Mouse (Mus musculus) CD4-positive helper T cell, adult 2 months (primary cell): ENCODE measurements at regions not wholly inside any gene's neighbourhood (a gene's known extent, or its start where the extent isn't known, plus 50 kb on each side); places are given as distances from the start of the nearest gene placed in this dataset.

Source experiments
- DNase-seq: peaks from one replicate; pipeline ENCODE4 v3.0.0-alpha.2; 2012; ENCODE audit warnings: low read depth, missing footprints, low spot score

DNA sequence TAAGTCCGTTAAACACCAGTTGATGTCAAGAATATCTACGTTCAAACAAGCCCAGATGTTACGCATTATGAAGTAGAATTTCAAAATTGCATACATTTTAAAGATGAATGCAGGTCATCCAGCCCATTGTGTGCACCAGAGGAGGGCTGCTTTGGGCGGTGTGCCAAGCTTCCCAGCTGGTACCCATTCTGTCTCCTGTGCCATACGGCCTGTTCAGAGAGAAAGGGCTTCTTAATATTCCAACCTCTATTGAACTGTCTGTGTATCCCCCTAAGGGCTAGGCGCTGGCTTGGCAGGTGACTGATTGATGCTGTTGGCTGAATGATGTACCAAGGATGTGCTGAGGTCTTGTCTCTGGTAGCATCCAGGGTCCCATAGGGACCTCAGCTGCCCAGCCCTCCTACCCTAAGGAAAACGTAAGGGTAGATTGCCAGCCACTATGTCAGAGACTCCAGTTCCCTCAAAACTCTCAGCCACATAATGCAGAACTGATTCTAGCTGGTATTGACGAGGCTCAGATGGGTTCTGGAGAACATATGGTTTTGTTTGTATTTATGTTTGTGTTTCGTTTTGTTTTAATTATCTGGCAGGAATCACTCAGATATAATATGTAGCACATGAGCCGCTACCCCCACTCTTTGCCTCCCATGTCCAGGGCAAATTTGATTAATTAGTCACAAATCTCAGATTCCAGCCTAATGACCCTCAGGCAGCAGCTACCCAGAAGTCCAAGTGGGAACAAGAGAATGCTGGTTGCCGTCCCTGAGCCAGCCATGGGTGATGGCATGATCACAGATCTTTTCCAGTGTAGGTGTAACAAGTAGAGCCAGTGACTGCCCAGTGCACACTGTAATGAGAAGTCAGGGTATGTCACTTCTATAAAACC, 212.0 kb upstream of the Usp24 start:
- DNase-seq, result no peak

DNA sequence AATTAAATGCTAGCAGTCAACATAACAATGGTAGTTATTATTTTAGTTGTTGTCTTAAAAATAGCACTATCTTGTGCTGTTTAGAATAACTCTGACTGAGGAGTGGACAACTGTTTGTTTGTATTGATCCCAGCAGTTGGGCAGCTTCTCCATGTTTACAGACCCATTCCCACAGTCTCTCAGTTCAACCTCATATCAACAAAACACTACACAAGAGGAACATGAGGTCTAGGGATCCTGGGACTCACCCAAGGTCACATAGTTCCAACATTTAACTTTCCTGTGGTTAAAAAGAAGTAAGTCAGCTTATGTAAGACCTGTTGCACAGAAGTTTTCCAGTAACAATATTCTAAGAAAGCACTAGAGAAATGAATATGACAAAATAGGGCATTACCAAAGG, 203.0 kb upstream of the Usp24 start:
- no peak for DNase-seq

DNA sequence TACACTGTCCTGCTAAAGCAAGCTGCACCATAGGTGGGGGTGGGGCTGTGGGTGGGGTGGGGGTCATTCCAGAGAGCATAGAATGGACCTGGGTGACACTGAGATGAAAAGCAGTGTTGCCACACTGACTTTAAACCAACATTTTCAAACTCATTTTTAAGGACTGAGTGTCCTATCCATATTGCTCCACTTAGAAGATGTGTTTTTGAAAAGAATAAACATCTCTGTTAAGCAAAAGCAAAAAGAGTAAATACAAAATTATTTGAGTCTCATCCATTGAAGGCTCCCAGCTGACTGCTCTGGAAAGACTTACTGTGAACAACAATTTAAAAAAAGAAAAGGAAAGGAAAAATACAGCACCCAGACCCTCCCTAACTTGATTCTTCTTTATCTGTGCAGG, 202.3 kb upstream of the Usp24 start:
- no peak for DNase-seq

DNA sequence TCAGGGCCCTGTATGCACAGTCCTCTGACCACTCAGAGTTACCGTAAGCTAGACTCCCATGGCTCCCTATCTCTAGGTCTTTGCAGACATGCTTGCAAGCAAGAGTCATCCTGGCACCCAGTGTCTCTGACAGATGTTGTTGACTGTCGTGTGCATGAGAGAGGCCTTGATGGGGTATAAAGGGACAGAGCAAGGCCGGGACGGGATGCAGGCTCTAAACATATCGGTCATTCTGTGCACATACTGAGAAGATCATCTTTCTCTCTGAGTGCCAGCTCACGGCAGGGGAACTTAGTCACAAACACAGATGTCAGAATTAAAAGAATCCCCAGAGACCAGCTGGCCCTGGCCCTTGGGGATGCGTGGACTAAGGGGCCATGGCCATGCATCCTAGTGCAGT, 199.4 kb upstream of the Usp24 start:
- no peak for DNase-seq

DNA sequence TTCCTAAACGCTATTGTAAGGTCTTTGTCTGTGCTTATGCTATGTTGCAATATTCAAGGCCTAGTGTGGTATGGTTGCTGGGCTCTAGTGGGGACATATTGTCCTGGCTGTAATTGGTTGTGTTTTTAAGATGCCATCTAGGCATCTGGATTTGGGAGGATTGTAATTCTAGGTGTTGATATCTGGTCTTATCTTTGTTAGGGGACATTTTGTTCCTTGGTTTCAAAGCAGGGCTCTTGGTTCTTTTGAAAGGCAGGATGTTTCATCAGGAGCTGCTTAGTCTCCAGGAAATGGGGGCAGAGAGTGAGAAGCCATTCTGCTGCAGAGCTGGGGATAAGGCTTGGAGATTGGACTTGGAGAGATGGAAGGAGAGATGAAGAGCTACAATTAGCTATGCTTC, 194.7 kb upstream of the Usp24 start:
- no peak for DNase-seq

DNA sequence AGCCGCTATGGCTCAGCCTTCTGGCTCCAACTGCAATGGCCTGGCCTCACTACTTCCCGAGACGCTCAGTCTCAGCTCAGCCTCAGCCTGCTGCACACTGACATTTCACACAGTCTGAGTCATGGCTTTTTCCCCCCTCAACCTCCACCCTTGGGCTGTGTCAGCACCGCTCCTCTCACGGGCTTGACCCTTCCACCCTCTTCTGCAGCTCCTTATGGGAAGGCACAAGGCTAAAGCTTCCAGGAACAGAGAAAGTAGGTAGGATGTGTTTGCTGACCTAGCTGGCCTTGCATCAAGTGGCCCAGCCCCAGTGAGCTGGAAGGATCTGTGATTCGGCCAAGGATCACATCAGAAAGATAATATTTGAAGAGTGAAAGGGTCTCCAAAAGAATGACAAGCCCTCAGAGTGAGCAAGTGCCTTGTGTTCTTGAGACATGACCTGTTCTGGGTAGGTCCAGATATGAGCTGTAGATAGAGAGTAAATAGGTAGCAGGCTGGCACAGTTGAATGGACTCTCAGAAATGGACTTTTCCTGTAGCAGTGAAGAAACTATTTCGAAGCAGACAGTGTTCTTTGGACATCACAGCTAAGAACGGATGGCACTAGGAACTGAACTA, 192.9 kb upstream of the Usp24 start:
- DNase-seq, result no peak

DNA sequence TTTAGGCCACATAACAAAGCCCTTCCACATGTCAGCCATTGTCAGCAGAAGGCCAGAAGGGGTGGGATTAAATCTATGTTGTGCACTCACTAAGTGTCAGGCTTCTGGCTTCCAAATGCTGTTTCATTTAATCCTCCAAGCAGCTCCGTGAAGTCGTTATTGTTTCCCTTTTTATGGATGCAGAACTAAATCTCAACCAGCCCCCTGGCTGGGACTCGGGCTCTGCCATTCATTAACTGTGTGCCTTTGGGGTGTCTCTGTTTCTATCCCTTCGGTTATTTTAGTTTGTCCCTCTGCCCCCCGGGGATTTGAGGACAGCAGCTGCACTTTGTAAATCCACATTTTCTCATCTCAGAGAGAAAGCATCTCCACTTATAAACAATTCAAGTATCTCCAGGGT, 188.8 kb upstream of the Usp24 start:
- DNase-seq, result no peak

DNA sequence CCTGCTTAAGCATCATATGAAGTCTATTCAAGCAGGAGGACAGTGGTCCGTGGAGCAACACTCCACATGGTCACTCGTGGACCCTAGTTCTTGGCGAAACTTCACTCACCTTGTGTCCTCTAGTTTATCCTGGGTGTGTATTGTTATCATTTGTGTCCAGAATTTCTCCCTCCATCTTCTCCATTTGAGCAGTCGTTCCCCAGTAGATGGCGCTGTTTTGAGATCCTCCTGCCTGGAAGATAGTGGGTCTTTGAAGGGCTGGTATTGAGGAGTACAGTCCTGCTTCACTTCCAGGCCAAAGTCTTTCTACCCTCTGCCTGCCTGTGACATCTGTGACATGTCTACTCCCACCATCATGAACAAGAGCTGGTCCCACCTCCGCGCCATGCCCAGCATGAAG, 188.4 kb upstream of the Usp24 start:
- DNase-seq, result no peak

DNA sequence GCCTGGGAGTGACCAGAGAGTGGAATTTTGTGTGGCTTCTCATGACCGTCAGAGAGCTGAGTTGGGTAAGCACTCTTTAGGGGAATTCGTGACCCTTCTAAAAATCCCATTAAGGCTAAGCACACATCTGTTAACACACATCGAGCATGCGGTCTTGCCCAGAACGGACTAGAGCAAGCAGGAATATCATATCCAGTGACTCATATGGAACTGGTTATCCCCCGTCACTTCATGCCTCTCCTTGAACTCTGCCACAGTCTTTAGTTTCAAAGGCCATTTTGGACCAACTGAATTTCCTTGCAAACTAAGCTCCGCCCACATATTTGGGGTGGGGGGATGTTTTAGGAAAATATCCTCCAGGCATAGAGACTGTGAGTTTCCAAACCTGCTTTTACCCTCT, 186.7 kb upstream of the Usp24 start:
- no peak for DNase-seq

DNA sequence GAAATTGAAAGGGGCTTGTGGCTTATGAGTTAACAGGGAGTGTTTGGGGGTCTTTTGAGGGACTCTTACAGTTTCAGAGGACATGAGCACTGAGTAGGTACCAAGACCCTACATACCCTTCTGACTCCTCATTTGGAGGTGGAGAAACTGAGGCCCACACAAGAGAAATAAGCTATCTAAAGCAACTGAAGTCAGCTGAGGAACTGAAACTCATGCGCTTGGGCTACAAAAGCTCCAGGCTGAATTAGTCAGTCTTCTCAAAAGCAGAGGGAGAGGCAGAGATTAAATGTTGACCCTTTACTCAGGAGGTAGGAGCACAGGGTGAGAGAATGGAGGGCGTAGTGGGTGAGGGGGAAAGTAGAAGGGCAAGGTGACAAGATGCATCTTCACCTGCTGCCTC, 186.2 kb upstream of the Usp24 start:
- DNase-seq, result no peak

DNA sequence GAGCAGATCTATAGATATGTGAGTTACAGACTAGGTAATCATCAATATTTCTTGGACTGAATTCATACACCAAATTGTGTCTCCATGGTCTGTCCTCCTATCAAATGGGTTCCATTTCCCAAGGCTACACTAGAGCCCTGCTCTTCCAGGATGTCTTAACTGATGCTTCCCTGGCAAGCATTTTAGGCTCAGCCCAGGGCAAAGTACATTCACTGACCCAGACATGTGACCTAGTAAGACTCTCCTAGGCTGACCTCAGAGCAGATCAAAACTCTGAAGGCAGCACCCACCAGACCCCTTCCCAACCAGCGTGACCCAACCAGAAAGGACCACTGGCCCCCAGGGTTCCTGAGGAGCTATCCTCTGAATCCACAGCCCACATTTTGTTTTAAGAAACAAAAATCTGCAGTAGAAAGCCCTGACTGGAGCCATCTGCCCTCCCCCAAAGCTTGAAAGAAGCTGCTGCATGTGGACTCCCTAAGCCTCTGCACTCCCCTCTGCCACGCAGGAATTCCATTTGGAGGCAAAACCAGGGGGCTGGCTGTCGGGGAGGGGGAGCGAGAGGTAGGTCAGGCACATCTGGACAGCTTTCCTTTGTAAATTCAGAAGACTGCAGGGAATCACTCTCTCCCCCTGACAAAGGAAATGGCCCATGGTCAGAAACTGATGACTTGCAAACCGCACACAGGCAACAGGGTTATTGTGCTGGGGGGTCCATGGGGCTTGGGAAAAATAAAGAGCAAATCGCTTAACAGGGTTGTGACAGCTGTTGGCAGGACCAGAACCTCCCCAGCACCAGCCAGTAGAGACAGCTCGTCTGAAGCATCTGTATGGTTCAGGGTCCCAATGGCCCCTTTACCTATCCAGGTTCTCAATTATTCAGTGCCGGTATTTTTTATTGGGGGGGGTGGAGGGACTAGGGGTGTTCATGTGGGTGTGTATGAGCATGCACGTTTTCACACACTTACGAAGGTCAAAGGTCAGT, 182.0 kb upstream of the Usp24 start:
- no peak for DNase-seq

DNA sequence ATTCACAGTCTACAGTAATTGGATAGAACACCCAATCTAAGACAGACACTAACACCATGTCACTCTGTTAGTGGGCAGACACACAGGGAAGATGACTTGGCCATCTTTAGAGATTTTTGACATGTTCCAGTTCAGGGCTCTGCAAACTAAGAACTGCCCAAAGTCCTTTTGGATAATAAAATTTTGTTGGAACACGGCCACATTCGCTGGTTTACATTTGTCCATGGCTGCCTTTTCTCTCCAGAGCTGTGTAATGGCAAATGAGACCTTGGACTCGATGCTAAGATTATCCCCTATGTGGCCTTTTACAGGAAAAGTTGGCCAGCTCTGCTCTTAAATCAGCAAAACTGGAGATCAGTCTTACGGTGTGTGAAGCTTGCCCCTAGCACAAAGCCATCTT, 173.3 kb upstream of the Usp24 start:
- no peak for DNase-seq

DNA sequence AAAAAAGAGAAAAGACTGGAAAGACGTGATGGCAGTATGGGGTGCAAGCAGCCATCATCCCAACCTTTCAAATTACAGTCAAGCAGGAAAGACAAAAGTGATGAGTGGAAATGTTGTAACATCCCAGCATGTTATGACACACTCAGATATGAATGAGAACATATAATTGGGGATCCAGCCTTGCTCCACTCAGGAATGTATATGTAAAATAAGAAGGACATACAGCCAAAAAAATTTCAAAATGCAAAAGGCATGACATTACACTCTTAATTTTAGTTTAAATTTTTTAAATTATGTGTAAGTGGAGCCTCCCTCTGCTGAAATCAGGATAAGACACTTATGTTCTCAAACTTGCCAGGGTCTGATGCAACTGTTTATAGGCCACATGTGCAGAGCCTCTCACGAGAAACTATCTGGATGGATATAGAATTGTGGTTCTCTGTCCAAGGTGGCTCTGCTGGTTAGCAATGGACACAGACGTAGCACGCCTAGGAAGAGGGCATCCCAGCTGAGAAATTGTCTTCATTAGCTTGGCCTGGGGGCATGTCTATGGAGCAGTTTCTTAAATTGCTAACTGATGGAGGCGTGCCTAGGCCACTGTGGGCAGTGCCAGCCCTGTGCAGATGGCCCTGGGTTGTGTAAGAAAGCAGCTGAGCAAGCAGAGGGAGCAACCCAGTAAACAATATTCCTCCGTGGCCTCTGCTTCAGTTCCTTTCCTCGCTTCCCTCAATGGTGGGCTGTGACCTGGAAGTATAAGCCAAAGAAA, 171.5 kb upstream of the Usp24 start:
- DNase-seq, result no peak

DNA sequence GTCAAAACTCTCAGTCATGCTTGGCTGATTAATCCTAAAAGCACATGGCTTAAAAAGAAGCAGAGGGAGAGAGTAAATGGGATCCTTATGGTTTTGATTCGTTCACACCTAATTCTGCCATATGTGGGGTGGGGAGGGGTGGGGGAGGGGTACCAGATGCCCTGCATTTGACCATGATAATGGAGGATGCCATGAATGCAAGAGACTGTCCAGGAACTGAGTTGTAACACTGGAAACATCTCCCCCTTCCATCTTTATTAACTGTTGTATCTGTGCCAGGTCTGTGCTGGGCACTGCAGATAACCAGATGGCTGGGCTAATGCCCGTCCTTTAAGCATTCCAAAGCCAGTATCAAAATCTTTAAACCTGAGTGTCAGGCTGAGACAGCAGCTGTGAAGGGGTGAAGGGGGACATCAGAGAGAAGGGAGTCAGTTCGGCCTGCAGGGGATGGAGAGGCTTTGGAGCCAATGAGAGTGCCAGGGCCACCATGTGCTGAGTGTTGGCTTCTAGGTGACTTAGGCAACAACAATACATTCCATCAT, 169.0 kb upstream of the Usp24 start:
- no peak for DNase-seq

DNA sequence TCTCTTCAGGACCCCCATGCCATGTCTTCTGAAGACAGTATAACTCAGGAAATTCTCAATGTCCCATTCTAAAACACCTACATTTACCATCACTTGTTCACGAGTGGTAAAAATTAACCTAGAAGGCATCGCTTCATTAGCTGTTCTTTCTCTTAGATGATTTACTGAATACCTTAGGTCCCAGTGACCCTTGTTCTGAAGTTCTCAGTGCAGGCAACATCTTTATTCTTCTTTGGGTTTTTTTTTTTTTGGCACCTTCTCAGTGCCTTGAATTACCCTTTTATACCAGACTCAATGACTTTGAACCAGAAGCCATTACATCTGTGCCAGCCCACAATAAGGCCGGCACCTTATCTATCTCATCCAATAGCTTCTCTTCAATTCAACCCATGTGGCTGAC, 167.1 kb upstream of the Usp24 start:
- DNase-seq, result no peak

DNA sequence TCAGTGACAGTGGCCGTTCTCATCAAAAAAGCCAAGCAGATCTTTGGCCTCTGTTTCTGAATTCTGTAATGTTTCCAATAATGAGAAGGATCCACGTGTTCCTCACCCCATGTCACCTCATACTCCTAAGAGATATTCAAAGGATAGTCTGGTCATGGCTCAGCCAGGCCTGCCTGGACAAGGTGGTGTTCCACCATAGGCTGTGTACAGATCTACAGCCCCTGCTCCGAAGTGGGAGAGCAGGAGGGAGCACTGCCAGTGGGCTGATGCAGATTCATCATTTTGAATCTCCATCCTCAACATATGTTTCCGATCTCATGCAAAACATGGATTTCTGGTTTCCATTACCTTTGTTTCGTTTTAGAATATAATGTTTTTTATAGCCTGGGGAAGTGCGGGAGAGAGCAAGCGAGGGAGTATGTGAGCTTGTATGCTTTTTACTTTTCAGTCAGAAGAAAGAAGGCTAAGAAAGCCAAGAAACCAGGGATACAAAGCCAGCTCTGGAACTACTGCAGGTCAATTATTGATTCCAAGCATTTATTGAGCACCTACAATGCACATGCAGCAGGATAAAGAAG, 166.5 kb upstream of the Usp24 start:
- no peak for DNase-seq

DNA sequence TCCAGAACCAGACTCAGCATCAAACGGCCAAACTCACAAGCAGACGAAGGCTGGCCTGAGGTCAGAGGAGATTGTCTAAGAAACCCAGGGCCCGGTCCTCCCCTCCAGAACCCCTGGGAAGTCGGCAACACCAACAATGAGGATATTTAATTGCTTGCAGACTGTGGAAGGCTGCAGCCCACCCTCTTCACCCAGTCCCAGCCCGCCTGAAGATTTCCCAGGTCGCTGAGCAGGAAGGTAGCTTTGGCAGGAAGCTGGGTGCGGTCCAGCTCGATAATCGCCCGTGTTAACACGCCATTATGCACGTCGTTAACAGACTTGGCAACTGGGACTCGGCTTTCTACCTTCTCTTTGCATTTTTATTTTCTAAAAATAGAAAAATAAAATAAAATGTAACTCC, 165.2 kb upstream of the Usp24 start:
- no peak for DNase-seq

DNA sequence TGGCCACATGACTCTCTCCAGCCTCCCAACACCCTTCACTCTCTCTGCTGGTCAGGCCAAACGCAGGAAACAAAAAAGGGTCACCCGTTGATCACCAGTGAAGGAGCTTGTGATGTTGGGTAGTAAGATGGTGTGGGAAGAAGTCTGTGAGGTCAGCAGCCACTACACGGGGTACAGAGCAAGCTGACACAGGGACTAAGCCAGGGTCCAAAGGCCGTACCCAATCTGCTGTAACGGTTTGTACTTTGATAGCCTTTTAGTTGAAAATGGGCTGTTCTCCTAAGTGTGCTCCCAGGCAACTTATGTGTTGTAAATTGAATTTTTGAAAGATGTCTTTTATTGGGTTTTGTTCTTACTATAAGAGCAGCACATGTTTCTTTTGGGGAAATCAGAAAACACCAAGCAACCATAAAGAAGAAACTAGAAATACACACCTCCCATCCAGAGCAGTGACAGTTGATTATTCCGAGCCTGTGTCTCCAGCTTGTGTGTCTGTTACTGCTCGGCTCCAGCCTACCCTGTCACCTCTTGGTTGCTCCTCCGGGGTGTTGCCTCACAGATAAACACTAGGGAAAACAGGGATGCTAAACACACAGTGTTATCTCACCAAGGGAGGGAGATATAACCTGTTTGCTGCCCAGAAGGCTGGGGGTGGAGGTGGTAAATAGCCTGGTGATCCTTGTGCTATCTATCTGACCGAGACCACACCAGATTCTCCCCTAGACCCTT, 158.4 kb upstream of the Usp24 start:
- DNase-seq, result no peak

DNA sequence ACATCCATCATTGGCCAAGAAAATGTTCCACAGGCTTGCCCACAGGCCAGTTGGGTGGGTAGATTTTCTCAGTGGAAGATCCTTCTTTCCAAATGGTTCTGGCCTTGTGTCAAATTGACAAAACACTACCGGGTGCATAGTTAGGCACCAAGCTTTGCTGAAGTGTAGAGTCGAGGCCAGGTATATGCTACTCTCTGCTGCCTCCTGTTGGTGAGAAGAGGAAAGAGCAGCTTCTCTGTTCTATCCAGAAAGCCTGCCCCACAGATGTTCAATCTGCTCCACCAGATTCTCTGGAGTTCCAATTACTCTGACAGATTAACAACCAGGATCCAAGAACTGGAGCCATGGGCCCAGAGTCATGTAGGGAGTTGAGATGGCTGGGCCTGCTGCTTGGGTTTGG, 154.4 kb upstream of the Usp24 start:
- DNase-seq, result no peak

DNA sequence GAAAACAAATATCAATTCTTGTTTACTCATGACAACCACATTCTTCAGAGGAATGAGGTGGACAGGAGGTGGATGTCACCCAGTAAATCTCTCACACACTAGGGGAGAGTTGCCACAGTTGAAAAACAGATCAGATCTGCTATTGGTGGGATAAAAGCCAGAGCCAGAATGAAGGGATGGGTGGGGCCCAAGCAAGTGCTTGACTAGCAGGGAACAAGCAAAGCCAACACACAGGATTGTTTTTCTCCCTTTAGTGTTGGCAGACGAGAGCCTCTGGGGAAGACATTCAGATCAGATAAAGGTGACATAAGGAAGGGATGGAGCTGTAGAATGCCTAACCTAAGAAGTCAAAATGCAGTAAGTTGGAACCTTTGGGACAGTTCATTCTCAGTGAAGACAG, 153.5 kb upstream of the Usp24 start:
- no peak for DNase-seq
